Mouse (Mus musculus) CD4-positive naive resting alpha-beta T cell, adult 76 days (primary cell): Measurements from ENCODE around the gene Gm37596. TPM values are rescaled to one million over a fixed set of nuclear protein-coding genes. Genes with fewer than 3 reads are reported as not detected.

Experiments
- total RNA-seq: library from RNA; stranded (reverse); gene quantifications from one replicate; pipeline ENCODE4 v1.2.4, GENCODE M21; 2023

The Gm37596 gene
- total RNA-seq: not detected

DNA sequence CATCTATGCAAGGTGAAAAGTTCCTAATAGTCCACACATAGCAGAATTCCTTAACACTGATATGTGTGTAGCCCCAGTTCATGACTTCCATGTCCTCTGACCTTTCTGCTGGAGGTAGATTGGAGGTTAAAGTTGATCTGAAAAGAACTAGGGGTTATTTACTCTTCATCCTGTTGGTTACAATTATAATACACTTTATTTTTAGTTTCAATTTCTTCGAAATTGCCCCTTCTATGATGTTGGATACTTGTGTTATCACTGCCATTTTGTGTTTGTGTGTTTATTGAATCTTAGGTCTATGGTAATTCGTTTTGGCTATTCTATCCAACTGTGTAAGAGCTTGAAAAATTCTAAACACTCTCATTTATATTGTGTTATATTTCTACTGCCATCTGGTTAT is at the start of gene Gm37596:
Gene Gm37596 (minus strand): TSS at position 101 of the 400 bp plus-strand sequence.

DNA sequence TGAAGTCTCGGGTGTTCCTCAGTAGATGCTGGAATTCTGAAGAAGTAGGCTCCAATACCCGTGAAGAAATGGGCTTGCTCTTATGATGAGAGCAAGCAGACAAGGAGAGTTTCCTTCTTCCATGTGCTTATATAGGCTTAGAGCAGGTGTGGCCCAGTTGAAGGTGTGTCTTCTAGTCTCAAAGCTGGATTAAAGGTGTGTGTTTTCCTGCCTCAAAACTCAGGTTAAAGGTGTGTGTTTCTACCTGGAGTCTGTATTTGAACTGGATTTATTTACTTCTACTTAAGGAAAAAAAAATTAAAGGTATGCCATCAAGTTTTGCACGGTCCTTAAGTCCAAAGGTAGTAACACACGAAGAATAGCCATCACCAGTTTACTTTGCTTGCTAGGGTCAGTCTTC is 16.7 kb downstream of the Gm37596 start, which contains the start of gene Tdpoz1:
Gene Tdpoz1 (minus strand): TSS at position 101 of the 400 bp plus-strand sequence.

DNA sequence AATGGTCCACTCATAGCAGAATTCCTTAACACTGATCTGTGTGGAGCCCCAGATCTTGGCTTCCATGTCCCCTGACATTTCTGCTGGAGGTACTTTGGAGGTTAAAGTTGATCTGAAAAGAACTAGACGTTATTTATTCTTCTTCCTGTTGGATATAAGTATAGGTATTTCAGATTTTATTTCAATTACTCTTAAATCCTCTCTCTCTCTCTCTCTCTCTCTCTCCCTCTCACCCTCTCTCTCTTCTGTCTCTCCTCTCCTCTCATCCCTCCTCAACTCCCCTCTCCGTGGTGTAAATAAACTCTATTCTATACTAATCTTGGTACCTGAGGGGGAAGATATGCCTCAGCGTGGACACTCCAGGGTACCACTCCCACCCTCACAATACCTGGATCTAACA is 40.3 kb downstream of the Gm37596 start, which contains the start of gene Tdpoz2:
Gene Tdpoz2 (minus strand): TSS at position 101 of the 400 bp plus-strand sequence.

Other genes with a start within 250 kb of the Gm37596 start
- not detected for gene Tchhl1, start 224.3 kb downstream of the Gm37596 start, total RNA-seq
- gene S100a11, start 172.6 kb downstream of the Gm37596 start, total RNA-seq: 101 TPM
- 164 TPM for gene S100a10, start 138.0 kb downstream of the Gm37596 start, total RNA-seq
- gene Tdpoz2, start 40.4 kb downstream of the Gm37596 start, total RNA-seq: not detected
- gene Tdpoz1, start 16.8 kb downstream of the Gm37596 start, total RNA-seq: not detected
- not detected for gene Gm5773, start 79.9 kb upstream of the Gm37596 start, total RNA-seq
- gene Tdpoz4, start 103.3 kb upstream of the Gm37596 start, total RNA-seq: not detected
- not detected for gene Tdpoz3, start 132.9 kb upstream of the Gm37596 start, total RNA-seq